Mouse (Mus musculus): ENCODE results near the gene Rp9.

Gene Rp9

GRCm38 (mm10) chr9:22372760-22373159 lies 96.8 kb downstream of the Rp9 start:
- DNase-seq (ENCODE audit: low read depth in 1 of 2, low spot score in 2 of 2): no peak

GRCm38 (mm10) chr9:22368030-22368429 lies 101.5 kb downstream of the Rp9 start:
- DNase-seq (ENCODE audit: low read depth in 1 of 2, low spot score in 2 of 2): no peak

- no peak for DNase-seq (ENCODE audit: low read depth in 1 of 2, low spot score in 2 of 2)
Measured at GRCm38 (mm10) chr9:22366621-22367020, 102.9 kb downstream of the Rp9 start.

GRCm38 (mm10) chr9:22366221-22366620 lies 103.3 kb downstream of the Rp9 start:
- DNase-seq (ENCODE audit: low read depth in 1 of 2, low spot score in 2 of 2): no peak
